Mouse (Mus musculus) MEL-GATA-1-ER (cell line): ENCODE measurements at regions not wholly inside any gene's neighbourhood (a gene's known extent, or its start where the extent isn't known, plus 50 kb on each side); places are given as distances from the start of the nearest gene placed in this dataset.

Experiments used
- DNase-seq: peaks from one replicate; pipeline ENCODE4 v3.0.0-alpha.2; 2012; ENCODE audit warnings: low read depth; ENCODE audit errors: extremely low read depth

DNA sequence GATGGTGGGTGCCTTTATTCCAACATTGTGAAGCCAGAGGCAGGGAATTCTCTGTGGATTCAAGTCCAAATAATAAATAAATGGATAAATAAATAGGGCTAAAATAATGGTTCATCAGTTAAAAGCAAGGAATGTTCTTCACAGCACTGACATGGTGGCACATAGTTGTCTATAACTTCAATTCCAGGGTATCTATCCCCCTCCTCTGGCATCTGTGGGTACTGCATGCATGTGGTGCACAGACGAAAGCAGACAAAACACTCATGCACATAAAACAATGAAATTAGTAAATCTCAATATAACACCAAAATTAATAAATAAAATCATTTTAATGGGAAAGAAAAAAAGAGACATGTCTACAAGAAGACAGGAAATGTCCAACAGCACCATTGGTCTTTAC is 54.3 kb upstream of the Ppt1 start:
- peak; percentile 18 for DNase-seq
